Mouse (Mus musculus) liver, embryonic 13.5 days (tissue): ENCODE measurements at regions not wholly inside any gene's neighbourhood (a gene's known extent, or its start where the extent isn't known, plus 50 kb on each side); places are given as distances from the start of the nearest gene placed in this dataset.

ENCODE experiments used
- ATAC-seq: fragments of 200-750 bp; cut with Nextera tagmentation; 2 replicates; pipeline ENCODE4 v1.8.0; 2017; ENCODE audit warnings: low read depth, mild to moderate bottlenecking, moderate number of reproducible peaks, moderate library complexity
- DNase-seq: peaks from one replicate; pipeline ENCODE4 v3.0.0; 2022
- H3K27ac ChIP-seq: fragments of 300-500 bp; sonication (generic); 2 replicates; pipeline ENCODE4 v1.5.1; 2015; ENCODE audit warnings: moderate library complexity, mild to moderate bottlenecking, inconsistent platforms
- H3K27me3 ChIP-seq: fragments of 300-500 bp; sonication (generic); 2 replicates; pipeline ENCODE4 v1.6.1; 2015; ENCODE audit warnings: mild to moderate bottlenecking, inconsistent platforms
- H3K36me3 ChIP-seq: fragments of 300-500 bp; sonication (generic); 2 replicates; pipeline ENCODE4 v1.6.1; 2015; ENCODE audit warnings: mild to moderate bottlenecking, inconsistent platforms
- H3K4me1 ChIP-seq: fragments of 300-500 bp; sonication (generic); replicated peaks from 2 replicates; pipeline ENCODE4 v1.6.1; 2015; ENCODE audit warnings: inconsistent platforms
- H3K4me2 ChIP-seq: fragments of 300-500 bp; sonication (generic); 2 replicates; pipeline ENCODE4 v1.6.1; 2015; ENCODE audit warnings: inconsistent platforms, mild to moderate bottlenecking, moderate library complexity
- H3K4me3 ChIP-seq: fragments of 300-500 bp; sonication (generic); replicated peaks from 2 replicates; pipeline ENCODE4 v1.5.1; 2015; ENCODE audit warnings: mild to moderate bottlenecking, inconsistent platforms
- H3K9ac ChIP-seq: fragments of 300-500 bp; sonication (generic); 2 replicates; pipeline ENCODE4 v1.6.1; 2015; ENCODE audit warnings: mild to moderate bottlenecking, inconsistent platforms
- H3K9me3 ChIP-seq: fragments of 300-500 bp; sonication (generic); replicated peaks from 2 replicates; pipeline ENCODE4 v1.6.1; 2016; ENCODE audit warnings: inconsistent platforms
- WGBS: fragments of 180-500 bp; shearing (Covaris S2); methylation state at CpG from one replicate; pipeline ENCODE4 v1.1.7; 2015; ENCODE audit not compliant: insufficient replicate concordance; 5-methylcytosine and 5-hydroxymethylcytosine counted together

GRCm38 (mm10) chr13:114680379-114680733 is 137.7 kb upstream of the Mocs2 start:
- H3K27ac ChIP-seq: peak overlapping the region; percentile 70
- H3K4me2 ChIP-seq: no peak overlapping the region

GRCm38 (mm10) chr13:114681196-114681595 is 136.8 kb upstream of the Mocs2 start:
- Histone ChIP-seq H3K4me3 (no peak overlapping the region), H3K27me3 (no peaks in the 10 kb centered on the region), H3K9me3 (no peaks in the 10 kb centered on the region), H3K36me3 (no peaks in the 10 kb centered on the region), H3K9ac (no peak overlapping the region), H3K27ac (peak overlapping the region; percentile 45; the same call in 1 of the 2 replicates), H3K4me1 (peaks cover 20% of the 10 kb centered on the region), H3K4me2 (no peak overlapping the region)
- ATAC-seq (no peak), DNase-seq (no peak)
- WGBS: 44% methylated on average over 4 of the region's 4 CpGs

More at GRCm38 (mm10) chr13:114680379-114680733, 137.7 kb upstream of the Mocs2 start:
- Histone ChIP-seq H3K4me3 (no peak overlapping the region), H3K27me3 (no peaks in the 10 kb centered on the region), H3K4me1 (peaks cover 20% of the 10 kb centered on the region), H3K9ac (no peak overlapping the region), H3K36me3 (no peaks in the 10 kb centered on the region), H3K9me3 (no peaks in the 10 kb centered on the region)
- no peak for DNase-seq
- 39% methylated on average over 9 of the region's 9 CpGs for WGBS
- peak; percentile 92 for ATAC-seq

GRCm38 (mm10) chr13:114681887-114682286 is 136.1 kb upstream of the Mocs2 start:
- Histone ChIP-seq H3K27me3 (no peaks in the 10 kb centered on the region), H3K36me3 (no peaks in the 10 kb centered on the region), H3K9ac (no peak overlapping the region), H3K4me1 (peaks cover 20% of the 10 kb centered on the region), H3K27ac (no peak overlapping the region), H3K4me3 (no peak overlapping the region), H3K9me3 (no peaks in the 10 kb centered on the region), H3K4me2 (no peak overlapping the region)
- 24% methylated on average over 4 of the region's 4 CpGs for WGBS
- no peak for DNase-seq
- no peak for ATAC-seq

- no peak overlapping the region for H3K9ac ChIP-seq
- no peak overlapping the region for H3K4me3 ChIP-seq
- ATAC-seq: no peak
- H3K36me3 ChIP-seq: no peaks in the 10 kb centered on the region
- no peak overlapping the region for H3K4me2 ChIP-seq
- H3K9me3 ChIP-seq: no peaks in the 10 kb centered on the region
- H3K4me1 ChIP-seq: peaks cover 20% of the 10 kb centered on the region
- no peak for DNase-seq
- no peak overlapping the region for H3K27ac ChIP-seq
- H3K27me3 ChIP-seq: no peaks in the 10 kb centered on the region
- 68% methylated on average over 5 of the region's 5 CpGs for WGBS
These were observed 135.1 kb upstream of the Mocs2 start for GRCm38 (mm10) chr13:114682891-114683290.

- Histone ChIP-seq H3K36me3 (no peaks in the 10 kb centered on the region), H3K27ac (no peak overlapping the region), H3K9me3 (no peaks in the 10 kb centered on the region), H3K4me2 (no peak overlapping the region), H3K9ac (no peak overlapping the region), H3K4me3 (no peak overlapping the region), H3K4me1 (peaks cover 20% of the 10 kb centered on the region), H3K27me3 (no peaks in the 10 kb centered on the region)
- DNase-seq: no peak
- ATAC-seq: no peak
- WGBS: 30% methylated on average over 1 of the region's 1 CpGs
These were observed 133.7 kb upstream of the Mocs2 start for GRCm38 (mm10) chr13:114684298-114684697.

GRCm38 (mm10) chr13:114685368-114685767 is 132.7 kb upstream of the Mocs2 start:
- Histone ChIP-seq H3K4me3 (no peak overlapping the region), H3K27me3 (no peaks in the 10 kb centered on the region), H3K4me2 (no peak overlapping the region), H3K36me3 (no peaks in the 10 kb centered on the region), H3K27ac (no peak overlapping the region), H3K4me1 (peaks cover 15% of the 10 kb centered on the region; the same call in 1 of the 2 replicates), H3K9ac (no peak overlapping the region), H3K9me3 (no peaks in the 10 kb centered on the region)
- DNase-seq: no peak
- no peak for ATAC-seq
- WGBS: 64% methylated on average over 4 of the region's 4 CpGs

GRCm38 (mm10) chr13:114712601-114713000 is 105.4 kb upstream of the Mocs2 start:
- Histone ChIP-seq H3K27me3 (no peaks in the 10 kb centered on the region), H3K4me3 (no peak overlapping the region), H3K9me3 (no peaks in the 10 kb centered on the region), H3K4me1 (no peaks in the 10 kb centered on the region), H3K4me2 (no peak overlapping the region), H3K36me3 (no peaks in the 10 kb centered on the region), H3K9ac (no peak overlapping the region), H3K27ac (no peak overlapping the region)
- ATAC-seq (no peak), DNase-seq (no peak)
- WGBS: 39% methylated on average over 2 of the region's 2 CpGs

GRCm38 (mm10) chr13:114719771-114720170 is 98.3 kb upstream of the Mocs2 start:
- DNase-seq (no peak), ATAC-seq (no peak)
- H3K4me2 ChIP-seq: no peak overlapping the region
- H3K4me1 ChIP-seq: no peaks in the 10 kb centered on the region
- H3K27ac ChIP-seq: no peak overlapping the region
- H3K9me3 ChIP-seq: no peaks in the 10 kb centered on the region
- H3K9ac ChIP-seq: no peak overlapping the region
- H3K27me3 ChIP-seq: no peaks in the 10 kb centered on the region
- 64% methylated on average over 4 of the region's 4 CpGs for WGBS
- H3K4me3 ChIP-seq: no peak overlapping the region
- H3K36me3 ChIP-seq: no peaks in the 10 kb centered on the region

- WGBS: 58% methylated on average over 4 of the region's 4 CpGs
- H3K4me1 ChIP-seq: no peaks in the 10 kb centered on the region
- H3K36me3 ChIP-seq: no peaks in the 10 kb centered on the region
- no peak overlapping the region for H3K4me2 ChIP-seq
- no peak overlapping the region for H3K4me3 ChIP-seq
- no peaks in the 10 kb centered on the region for H3K27me3 ChIP-seq
- no peak overlapping the region for H3K9ac ChIP-seq
- DNase-seq (no peak), ATAC-seq (no peak)
- H3K27ac ChIP-seq: no peak overlapping the region
- no peaks in the 10 kb centered on the region for H3K9me3 ChIP-seq
These were observed 91.2 kb upstream of the Mocs2 start for GRCm38 (mm10) chr13:114726828-114727227.

- Histone ChIP-seq H3K36me3 (no peaks in the 10 kb centered on the region), H3K27me3 (no peaks in the 10 kb centered on the region), H3K9ac (no peak overlapping the region), H3K9me3 (no peaks in the 10 kb centered on the region), H3K4me2 (no peak overlapping the region), H3K27ac (no peak overlapping the region), H3K4me1 (no peaks in the 10 kb centered on the region), H3K4me3 (no peak overlapping the region)
- WGBS: 54% methylated on average over 7 of the region's 7 CpGs
- no peak for DNase-seq
- no peak for ATAC-seq
These were observed 83.0 kb upstream of the Mocs2 start for GRCm38 (mm10) chr13:114735066-114735465.

- Histone ChIP-seq H3K9me3 (no peaks in the 10 kb centered on the region), H3K36me3 (no peaks in the 10 kb centered on the region), H3K4me1 (no peaks in the 10 kb centered on the region), H3K4me3 (no peak overlapping the region), H3K27me3 (no peaks in the 10 kb centered on the region), H3K27ac (no peak overlapping the region), H3K4me2 (no peak overlapping the region), H3K9ac (no peak overlapping the region)
- no peak for DNase-seq
- no peak for ATAC-seq
- WGBS: 76% methylated on average over 4 of the region's 4 CpGs
These were observed 82.0 kb upstream of the Mocs2 start for GRCm38 (mm10) chr13:114736066-114736465.

GRCm38 (mm10) chr13:114742534-114742933 is 75.5 kb upstream of the Mocs2 start:
- DNase-seq: no peak
- H3K36me3 ChIP-seq: no peaks in the 10 kb centered on the region
- no peak overlapping the region for H3K4me2 ChIP-seq
- ATAC-seq: no peak
- no peak overlapping the region for H3K4me3 ChIP-seq
- H3K27me3 ChIP-seq: no peaks in the 10 kb centered on the region
- H3K9me3 ChIP-seq: no peaks in the 10 kb centered on the region
- no peak overlapping the region for H3K27ac ChIP-seq
- H3K4me1 ChIP-seq: no peaks in the 10 kb centered on the region
- H3K9ac ChIP-seq: no peak overlapping the region
- WGBS: 59% methylated on average over 3 of the region's 3 CpGs
